Mouse (Mus musculus): ENCODE measurements around the gene Tapt1. TPM values are rescaled to one million over a fixed set of nuclear protein-coding genes. Genes with fewer than 3 reads are reported as not detected.
A peak's percentile ranks its signal among the peaks of the same experiment; 100 is the strongest.

Gene Tapt1
- polyA plus RNA-seq, 1 experiment from 2014 or later: 23.6 TPM

DNA sequence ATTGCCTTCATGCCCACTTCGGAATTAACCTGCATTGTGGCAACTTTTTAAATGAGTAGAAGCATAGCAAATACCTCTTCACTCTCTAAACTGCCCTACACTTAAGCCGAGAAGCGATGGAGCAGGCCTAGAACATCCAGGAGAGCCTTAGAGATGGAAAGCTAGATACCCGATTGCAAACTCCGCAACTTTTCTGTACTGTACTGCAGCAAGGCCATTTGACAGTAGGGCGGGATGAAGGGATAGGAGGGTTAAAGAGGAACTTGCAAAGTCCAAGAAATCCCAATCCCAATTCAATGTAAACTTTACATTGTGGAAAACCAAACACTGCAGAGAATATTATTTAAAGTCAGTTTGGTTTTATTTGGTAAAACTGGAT, 1.0 kb upstream of the Tapt1 start:
- 12% methylated on average over 6 of the region's 6 CpGs for WGBS
- H3K27me3 ChIP-seq (ENCODE audit: poor library complexity, severe bottlenecking): no peaks in the 10 kb centered on the region
- H3K4me3 ChIP-seq: peak overlapping the region; percentile 90
- peaks cover 10% of the 10 kb centered on the region for H3K36me3 ChIP-seq (replicated peaks)
- no peak for DNase-seq (ENCODE audit: extremely low spot score, low spot score)
- H3K9me3 ChIP-seq: no peaks in the 10 kb centered on the region
- H3K4me1 ChIP-seq: peaks cover 47% of the 10 kb centered on the region
- H3K27ac ChIP-seq: peak overlapping the region; percentile 98

DNA sequence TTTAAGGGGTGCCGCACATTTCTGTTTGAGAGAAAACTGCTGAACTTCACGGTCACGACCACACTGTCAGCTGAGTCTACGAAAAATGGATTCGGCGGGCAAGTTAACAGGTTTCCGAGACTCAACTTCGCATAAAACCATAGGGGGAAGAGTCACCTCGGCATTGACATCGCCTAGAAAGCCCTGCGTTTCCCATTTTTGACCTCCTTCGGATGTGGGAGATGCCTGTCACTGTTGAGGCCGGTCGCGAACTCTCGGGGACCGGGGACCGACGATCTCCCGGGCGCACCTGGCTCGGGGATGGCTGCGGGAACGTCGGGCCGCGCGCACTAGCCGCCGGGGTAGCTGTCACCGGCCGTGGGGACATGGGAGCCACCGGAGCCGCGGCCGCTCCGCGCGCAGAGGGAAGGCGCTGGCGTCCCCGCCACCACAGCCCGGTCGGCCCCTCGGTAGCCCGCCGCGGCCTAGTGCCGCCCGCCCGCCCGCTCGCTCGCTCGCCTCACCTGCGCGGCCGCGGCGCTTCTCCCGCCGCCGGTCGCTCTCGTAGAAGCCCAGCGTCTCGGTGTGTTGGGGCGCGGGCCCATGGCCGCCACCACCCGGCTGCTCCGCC, 410 bp downstream of the Tapt1 start:
- WGBS: 1% methylated on average over 40 of the region's 72 CpGs
- DNase-seq (ENCODE audit: extremely low spot score, low spot score): no peak
- Histone ChIP-seq H3K27me3 (ENCODE audit: poor library complexity, severe bottlenecking) (no peaks in the 10 kb centered on the region), H3K4me1 (peaks cover 47% of the 10 kb centered on the region), H3K27ac (peak overlapping the region; percentile 98), H3K4me3 (peak overlapping the region; percentile 90), H3K36me3 (replicated peaks) (peaks cover 10% of the 10 kb centered on the region), H3K9me3 (no peaks in the 10 kb centered on the region)

DNA sequence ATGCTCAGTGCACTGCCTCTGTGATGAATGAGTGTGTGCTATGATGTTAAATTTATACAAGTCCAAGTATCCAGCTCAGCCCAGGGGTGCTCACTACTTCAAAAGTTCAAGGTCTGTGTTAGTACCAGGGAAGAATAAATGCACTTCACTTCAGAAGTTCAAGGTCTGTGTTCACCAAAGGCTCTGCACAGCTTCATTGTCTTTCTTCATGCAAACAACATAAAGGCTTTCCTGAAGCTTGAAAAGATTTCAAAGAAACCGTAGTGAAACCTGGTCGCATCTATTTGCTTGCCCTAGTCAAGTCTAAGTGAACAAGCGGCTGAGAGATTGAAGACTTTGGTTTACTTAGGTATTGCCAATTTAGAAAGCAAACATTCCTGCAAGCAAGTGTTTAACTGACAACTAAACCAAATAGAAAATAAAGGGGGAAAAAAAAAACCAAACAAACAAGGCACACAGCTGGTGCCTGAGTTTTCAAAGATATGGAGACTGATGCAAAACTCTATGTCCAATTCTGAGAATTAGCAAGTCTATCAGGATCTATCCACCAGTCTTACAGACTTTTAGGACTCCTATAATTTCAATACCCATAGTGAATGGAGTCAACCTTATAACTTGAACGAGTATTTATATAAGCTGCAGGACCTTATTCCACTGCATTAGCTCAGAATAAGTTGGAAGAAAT, 1.4 kb downstream of the Tapt1 start:
- no peak for DNase-seq (ENCODE audit: extremely low spot score, low spot score)
- no peaks in the 10 kb centered on the region for H3K9me3 ChIP-seq
- H3K27ac ChIP-seq: peak overlapping the region; percentile 48; the same call in 1 of the 2 replicates
- 77% methylated on average over 4 of the region's 4 CpGs for WGBS
- peaks cover 47% of the 10 kb centered on the region for H3K4me1 ChIP-seq
- peak overlapping the region; percentile 90 for H3K4me3 ChIP-seq
- peaks cover 12% of the 10 kb centered on the region for H3K36me3 ChIP-seq (replicated peaks)
- H3K27me3 ChIP-seq (ENCODE audit: poor library complexity, severe bottlenecking): no peaks in the 10 kb centered on the region

DNA sequence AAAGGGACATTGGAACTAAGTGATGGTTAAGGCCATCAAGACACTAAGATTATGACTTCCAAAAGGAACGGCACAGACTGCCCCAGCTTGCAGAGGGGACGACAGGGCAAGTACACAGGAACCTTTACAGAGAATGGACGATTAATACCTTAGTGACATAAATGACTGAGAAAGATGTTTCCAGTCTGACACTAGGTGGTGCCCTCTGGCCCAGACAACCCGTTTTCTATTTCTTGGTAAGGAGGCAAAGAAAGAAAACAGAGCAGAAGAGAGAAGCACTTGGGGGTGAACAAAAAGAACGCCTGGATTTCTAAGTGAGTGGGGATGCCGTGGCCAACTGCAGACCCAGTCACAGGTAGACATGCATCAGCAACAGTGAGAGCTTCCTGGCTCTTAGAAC, 2.2 kb downstream of the Tapt1 start:
- peak overlapping the region; percentile 48; the same call in 1 of the 2 replicates for H3K27ac ChIP-seq

DNA sequence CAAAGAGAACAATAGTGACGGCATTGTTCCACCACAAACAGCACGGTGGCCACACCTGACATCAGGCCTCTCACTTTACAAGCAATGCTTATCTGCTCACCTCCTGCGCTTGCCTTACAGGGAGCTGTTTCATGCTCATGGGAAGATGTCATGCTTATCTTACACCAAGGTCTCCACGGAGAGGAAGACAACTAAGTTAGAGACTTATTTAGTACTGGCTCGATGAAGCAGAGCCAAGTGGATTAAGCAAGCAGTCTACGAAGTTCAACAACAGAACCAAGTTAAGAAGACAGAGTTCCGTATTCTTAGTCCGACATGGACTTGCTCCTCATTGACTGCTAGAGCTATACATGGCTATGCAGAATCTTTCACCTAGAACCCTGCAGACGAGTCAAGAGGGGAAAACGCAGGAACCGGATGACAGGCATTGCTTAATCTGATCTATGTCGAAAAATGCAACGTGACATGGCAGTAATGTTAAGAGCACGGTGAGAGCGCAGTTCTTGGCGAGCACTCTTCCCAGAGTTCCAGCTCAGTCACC, 3.0 kb downstream of the Tapt1 start:
- no peak for DNase-seq (ENCODE audit: extremely low spot score, low spot score)
- H3K27ac ChIP-seq: no peak overlapping the region
- no peak overlapping the region for H3K4me3 ChIP-seq
- peaks cover 50% of the 10 kb centered on the region for H3K4me1 ChIP-seq
- peaks cover 13% of the 10 kb centered on the region for H3K36me3 ChIP-seq (replicated peaks)
- no peaks in the 10 kb centered on the region for H3K9me3 ChIP-seq
- 92% methylated on average over 16 of the region's 16 CpGs for WGBS
- H3K27me3 ChIP-seq (ENCODE audit: poor library complexity, severe bottlenecking): no peaks in the 10 kb centered on the region

More for the DNA sequence above, 2.2 kb downstream of the Tapt1 start:
- Histone ChIP-seq H3K4me1 (peaks cover 52% of the 10 kb centered on the region), H3K27me3 (ENCODE audit: poor library complexity, severe bottlenecking) (no peaks in the 10 kb centered on the region), H3K9me3 (no peaks in the 10 kb centered on the region), H3K4me3 (peak overlapping the region; percentile 90; the same call in 1 of the 2 replicates), H3K36me3 (replicated peaks) (peaks cover 13% of the 10 kb centered on the region)
- DNase-seq (ENCODE audit: extremely low spot score, low spot score): peak; percentile 26
- 45% methylated on average over 6 of the region's 6 CpGs for WGBS

DNA sequence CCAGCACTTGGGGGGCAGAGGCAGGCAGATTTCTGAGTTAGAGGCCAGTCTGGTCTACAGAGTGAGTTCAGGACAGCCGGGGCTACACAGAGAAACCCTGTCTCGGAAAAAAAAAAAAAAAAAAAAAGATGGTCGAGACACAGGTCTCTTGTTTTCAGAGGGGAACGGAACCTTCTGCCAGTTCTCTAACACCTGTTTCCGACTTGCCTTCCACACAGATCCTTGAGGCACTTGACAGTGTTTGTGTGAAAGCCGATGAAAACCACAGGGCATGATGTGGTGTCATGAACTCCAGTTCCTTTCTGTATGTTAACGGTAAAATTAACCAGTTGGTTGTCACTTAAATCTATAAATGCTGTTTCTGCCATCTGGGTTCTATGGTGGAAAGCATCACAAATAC, 6.0 kb downstream of the Tapt1 start:
- no peaks in the 10 kb centered on the region for H3K9me3 ChIP-seq
- H3K27me3 ChIP-seq (ENCODE audit: poor library complexity, severe bottlenecking): no peaks in the 10 kb centered on the region
- peaks cover 29% of the 10 kb centered on the region for H3K36me3 ChIP-seq (replicated peaks)
- no peak for DNase-seq (ENCODE audit: extremely low spot score, low spot score)
- peaks cover 34% of the 10 kb centered on the region for H3K4me1 ChIP-seq
- no peak overlapping the region for H3K27ac ChIP-seq
- WGBS: 85% methylated on average over 7 of the region's 7 CpGs
- no peak overlapping the region for H3K4me3 ChIP-seq

DNA sequence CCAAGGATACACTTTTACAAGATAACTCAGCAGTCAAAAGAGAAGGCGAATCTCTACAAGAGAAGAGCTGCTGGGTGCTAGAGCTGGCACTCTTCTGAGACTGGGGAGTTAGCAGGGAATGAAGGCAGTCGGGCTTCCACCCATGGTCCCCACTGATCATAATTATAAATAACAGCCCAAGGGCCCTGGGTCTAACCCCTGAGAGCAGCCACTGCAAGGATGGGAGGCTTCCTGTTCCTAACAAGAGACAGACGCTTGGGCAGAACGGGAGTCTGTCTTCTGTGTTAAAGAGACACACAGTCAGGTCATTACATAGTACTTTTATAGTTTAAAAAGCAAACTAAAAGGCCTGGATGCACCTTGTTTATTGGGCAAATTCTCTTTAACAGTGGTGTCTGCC, 6.6 kb downstream of the Tapt1 start:
- H3K4me1 ChIP-seq: peaks cover 28% of the 10 kb centered on the region
- H3K9me3 ChIP-seq: no peaks in the 10 kb centered on the region
- 78% methylated on average over 4 of the region's 4 CpGs for WGBS
- no peak overlapping the region for H3K4me3 ChIP-seq
- H3K27ac ChIP-seq: no peak overlapping the region
- peaks cover 35% of the 10 kb centered on the region for H3K36me3 ChIP-seq (replicated peaks)
- H3K27me3 ChIP-seq (ENCODE audit: poor library complexity, severe bottlenecking): no peaks in the 10 kb centered on the region
- no peak for DNase-seq (ENCODE audit: extremely low spot score, low spot score)

DNA sequence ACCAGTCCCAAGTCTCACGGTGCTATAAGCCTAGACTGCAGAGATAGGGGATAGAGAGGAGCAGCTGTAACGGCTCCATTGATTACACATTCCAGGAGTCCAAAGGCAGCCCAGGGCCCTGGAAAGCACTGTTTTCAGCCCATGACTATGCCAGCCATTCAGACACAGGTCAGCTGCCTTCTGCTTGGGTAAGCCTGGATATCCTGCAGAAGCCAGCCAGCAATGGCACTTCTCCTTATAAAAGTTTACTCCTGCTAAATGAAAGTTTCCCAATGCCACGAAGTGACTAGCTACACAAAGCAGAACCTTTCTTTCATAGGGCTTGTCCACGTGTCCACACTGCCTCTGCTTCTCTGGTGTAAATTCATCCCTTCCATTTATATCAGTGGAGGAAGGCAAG, 7.9 kb downstream of the Tapt1 start:
- no peak for DNase-seq (ENCODE audit: extremely low spot score, low spot score)
- Histone ChIP-seq H3K27me3 (ENCODE audit: poor library complexity, severe bottlenecking) (no peaks in the 10 kb centered on the region), H3K36me3 (replicated peaks) (peaks cover 34% of the 10 kb centered on the region), H3K27ac (no peak overlapping the region), H3K4me1 (peaks cover 16% of the 10 kb centered on the region), H3K9me3 (no peaks in the 10 kb centered on the region), H3K4me3 (no peak overlapping the region)
- WGBS: 86% methylated on average over 4 of the region's 4 CpGs

DNA sequence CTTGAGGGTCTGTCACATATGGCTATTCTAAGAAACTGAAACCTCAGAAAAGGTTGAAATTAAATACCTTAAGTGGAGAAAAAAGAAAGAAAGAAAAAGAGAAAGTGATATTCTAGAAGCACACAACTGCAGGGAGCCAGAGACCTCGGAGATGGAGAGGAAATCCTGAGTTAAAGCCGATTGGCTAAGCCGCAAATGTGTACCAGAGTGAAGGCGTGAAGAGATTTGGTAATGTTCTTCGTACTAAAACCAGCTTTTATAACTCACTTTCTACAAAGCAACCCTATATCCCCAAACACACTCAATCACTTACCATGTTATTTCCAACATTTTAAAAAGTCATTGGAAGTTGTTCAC, 8.8 kb downstream of the Tapt1 start:
- Histone ChIP-seq H3K4me1 (peaks cover 12% of the 10 kb centered on the region; the same call in 1 of the 2 replicates), H3K27me3 (ENCODE audit: poor library complexity, severe bottlenecking) (no peaks in the 10 kb centered on the region), H3K9me3 (no peaks in the 10 kb centered on the region), H3K36me3 (replicated peaks) (peaks cover 26% of the 10 kb centered on the region), H3K27ac (no peak overlapping the region), H3K4me3 (no peak overlapping the region)
- DNase-seq (ENCODE audit: extremely low spot score, low spot score): no peak
- 72% methylated on average over 5 of the region's 5 CpGs for WGBS

DNA sequence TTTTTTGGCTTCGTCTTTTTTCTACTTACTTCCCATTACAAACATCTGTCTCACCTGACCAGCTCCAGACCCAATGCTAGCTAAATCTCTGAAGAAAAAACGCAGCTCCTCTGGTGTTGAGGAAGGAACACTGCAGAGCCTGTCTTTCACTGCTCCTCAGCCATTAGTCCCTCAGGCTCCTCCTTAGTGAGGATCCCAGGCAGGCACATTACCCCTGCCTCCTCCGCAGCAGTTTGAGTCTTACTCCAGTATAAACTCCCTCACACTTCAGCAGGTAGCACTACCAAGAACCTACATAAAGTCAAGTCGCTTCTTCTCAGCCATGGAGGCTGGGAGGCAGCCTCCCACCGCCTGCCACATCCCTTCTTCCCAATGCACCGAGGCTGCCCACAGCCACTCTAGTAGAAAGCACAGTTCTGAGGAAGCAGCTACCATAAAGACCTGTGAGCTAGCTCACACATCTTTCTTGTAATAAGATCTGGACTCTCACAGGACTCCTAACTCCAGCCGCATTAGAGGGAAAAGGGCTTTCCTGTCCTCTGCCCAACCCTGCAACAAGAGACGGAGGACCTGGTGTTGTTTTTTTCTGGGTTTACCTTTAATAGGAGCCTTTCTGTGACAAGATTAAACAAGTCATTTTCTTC, 9.3 kb downstream of the Tapt1 start:
- WGBS: 81% methylated on average over 8 of the region's 8 CpGs
- Histone ChIP-seq H3K27me3 (ENCODE audit: poor library complexity, severe bottlenecking) (no peaks in the 10 kb centered on the region), H3K27ac (no peak overlapping the region), H3K9me3 (no peaks in the 10 kb centered on the region), H3K4me1 (peaks cover 12% of the 10 kb centered on the region; the same call in 1 of the 2 replicates), H3K4me3 (no peak overlapping the region), H3K36me3 (replicated peaks) (peaks cover 30% of the 10 kb centered on the region)
- no peak for DNase-seq (ENCODE audit: extremely low spot score, low spot score)

DNA sequence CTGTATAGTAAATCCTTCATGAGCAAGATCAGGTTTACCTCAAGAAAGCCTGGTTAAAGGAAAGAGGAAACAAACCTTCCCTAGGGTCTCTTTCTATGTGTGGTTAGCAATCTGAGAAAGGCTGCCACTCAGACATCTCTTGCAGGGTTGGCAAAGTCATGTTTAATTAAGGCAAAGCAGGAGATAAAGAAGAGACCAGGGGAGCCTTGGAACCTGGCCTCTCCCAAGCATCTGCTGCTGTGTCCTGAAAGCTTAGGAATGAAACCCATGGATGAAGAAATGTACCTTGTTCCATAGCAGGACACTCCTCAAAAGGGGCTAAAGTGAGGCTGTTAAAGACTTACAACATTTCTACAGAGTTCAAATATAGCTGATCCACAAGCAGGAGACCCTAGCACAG, 11.3 kb downstream of the Tapt1 start:
- Histone ChIP-seq H3K4me3 (no peak overlapping the region), H3K27ac (no peak overlapping the region), H3K36me3 (replicated peaks) (peaks cover 43% of the 10 kb centered on the region), H3K4me1 (peaks cover 12% of the 10 kb centered on the region; the same call in 1 of the 2 replicates), H3K9me3 (no peaks in the 10 kb centered on the region), H3K27me3 (ENCODE audit: poor library complexity, severe bottlenecking) (no peaks in the 10 kb centered on the region)
- no peak for DNase-seq (ENCODE audit: extremely low spot score, low spot score)

DNA sequence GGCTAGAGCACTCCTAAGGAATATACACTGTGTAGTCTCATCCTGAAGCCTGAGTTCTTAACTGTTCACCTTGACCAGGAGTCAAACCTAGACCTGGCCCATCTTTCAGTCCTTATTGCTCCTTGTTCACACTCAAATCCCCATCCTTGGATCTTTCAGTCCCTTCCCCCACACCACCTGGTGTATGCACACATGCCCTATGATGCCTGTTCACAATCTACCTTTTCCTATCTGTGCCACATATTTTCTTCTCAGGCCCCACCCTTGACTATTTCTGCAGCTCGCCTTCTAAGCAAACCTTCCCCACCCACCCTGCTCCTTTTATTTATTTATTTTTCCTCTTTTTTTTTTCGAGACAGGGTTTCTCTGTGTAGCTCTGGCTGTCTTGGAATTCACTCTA, 12.4 kb downstream of the Tapt1 start:
- WGBS: 88% methylated on average over 2 of the region's 2 CpGs
- Histone ChIP-seq H3K27me3 (ENCODE audit: poor library complexity, severe bottlenecking) (no peaks in the 10 kb centered on the region), H3K9me3 (no peaks in the 10 kb centered on the region), H3K4me3 (no peak overlapping the region), H3K4me1 (0 out of 2 replicates have a peak, but pooled peaks cover 7% of the 10 kb centered on the region), H3K27ac (no peak overlapping the region), H3K36me3 (replicated peaks) (peaks cover 52% of the 10 kb centered on the region)
- no peak for DNase-seq (ENCODE audit: extremely low spot score, low spot score)

DNA sequence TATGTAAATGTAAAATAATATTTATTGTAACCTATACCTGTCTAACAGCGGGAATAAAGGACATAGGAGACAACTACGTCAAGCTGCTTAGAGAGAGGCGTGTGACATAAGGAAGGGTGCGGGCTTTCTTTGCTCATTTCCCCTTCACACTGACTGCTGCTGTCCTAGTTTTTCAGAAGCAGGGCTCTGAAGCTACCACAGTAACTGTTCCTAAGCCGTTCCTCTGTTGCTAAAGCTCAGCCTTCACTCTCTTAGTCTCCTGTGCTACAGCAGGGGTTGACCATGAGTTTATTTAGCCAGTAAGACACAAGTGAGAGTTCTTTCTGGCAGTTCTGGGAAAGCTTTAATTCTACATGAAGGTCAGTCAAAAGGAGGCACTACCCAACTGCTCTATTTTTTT, 13.0 kb downstream of the Tapt1 start:
- DNase-seq (ENCODE audit: extremely low spot score, low spot score): no peak
- Histone ChIP-seq H3K27me3 (ENCODE audit: poor library complexity, severe bottlenecking) (no peaks in the 10 kb centered on the region), H3K27ac (no peak overlapping the region), H3K4me1 (0 out of 2 replicates have a peak, but pooled peaks cover 2% of the 10 kb centered on the region), H3K9me3 (no peaks in the 10 kb centered on the region), H3K4me3 (no peak overlapping the region), H3K36me3 (replicated peaks) (peaks cover 54% of the 10 kb centered on the region)
- 94% methylated on average over 5 of the region's 5 CpGs for WGBS
